ENCODE assay signal across 10 mouse cellular contexts in genomic region chr3:131157471-131157870, GRCm38 (mm10). TPM values are rescaled to one million over a fixed set of nuclear protein-coding genes. Genes with fewer than 3 reads are reported as not detected.
DNase-seq lines count a peak whose midpoint lies in the region; ATAC-seq and TF ChIP-seq lines count a peak whose summit lies in the region.
"Had no signal": no experiment of that assay in that cellular context is flagged by ENCODE, and none has a peak within 500 bp of the region (broad histone marks: within the 10 kb centered on the region; RNA-seq: fewer than 3 reads in every experiment).

No protein-coding gene starts in this region.

- 42% methylated on average over 7 of the region's 7 CpGs for WGBS in lung, adult 2 months

- DNase-seq in lung, postnatal 25 days (ENCODE audit: low spot score): peak; percentile 51
- DNase-seq in lung, adult 2 months: no peak
- peak; percentile 85 for DNase-seq in thymus, postnatal 0 days (ENCODE audit: low spot score)
- DNase-seq in gastrocnemius, postnatal 4 days (ENCODE audit: low spot score in 2 of 2): no peak
- DNase-seq in kidney, adult 18-20 months: no peak
- DNase-seq: kidney, adult 8-10 months had no signal

- peak; percentile 63 for ATAC-seq in activated CD4-positive, CD25-positive, alpha-beta regulatory T cell, adult 4 months
- peak; percentile 94 to 98 for ATAC-seq in hematopoietic stem cell, adult 5-6 weeks (replicated peaks in 1 of 2; ENCODE audit: insufficient read depth in 1 of 2, low FRiP score in 2 of 2, low TSS enrichment in 1 of 2, low read depth in 1 of 2, poor library complexity in 2 of 2, severe bottlenecking in 2 of 2)

- H3K4me1 ChIP-seq in lung, adult 2 months (ENCODE audit: control insufficient read depth, insufficient read depth, low read length): no peaks in the 10 kb centered on the region; the same call in 1 of the 2 replicates

- TF ChIP-seq POLR2A in lung, adult 2 months (IDR thresholded peaks at IDR 0.05; ENCODE audit: borderline replicate concordance, extremely low read depth, low read depth, low read length): no peak

- no peak for TF ChIP-seq CTCF in lung, adult 2 months (IDR thresholded peaks at IDR 0.05; ENCODE audit: insufficient read depth, low read length)

- H3K4me3 ChIP-seq in lung, adult 2 months (replicated peaks; ENCODE audit: extremely low read depth, low read depth, low read length): no peak overlapping the region
- H3K4me3 ChIP-seq: heart, embryonic 15.5 days; neural tube, embryonic 13.5 days had no signal

RNA-seq across cellular contexts. Expression of gene Lef1, which starts 47.2 kb away (rescaled TPM):
- polyA plus RNA-seq in lung, adult 2 months (2012; rRNA removed): 7.2 and 7.6 TPM in 2 replicates
- 100 to 1,000 TPM; 175 to 182 TPM for polyA plus RNA-seq in activated CD4-positive, CD25-positive, alpha-beta regulatory T cell, adult 4 months (2017; shearing (Covaris generic))
- 0.38 and 0.89 TPM in 2 replicates for total RNA-seq in hematopoietic stem cell, adult 5-6 weeks (2017)
- 284 and 306 TPM in 2 replicates for polyA plus RNA-seq in thymus, postnatal 0 days (2015; fragmentation: Nextera tagmentation; extraction: Ambion mirVana)
- total RNA-seq in gastrocnemius, postnatal 4 days (2021): 1 to 10 TPM; 1.1 to 2.0 TPM

Comparison
In these comparisons a context has a peak if more than half of its experiments do, and no peak if none do; other contexts are left out.
1. DNase-seq: peak in lung, postnatal 25 days (single experiment) and thymus, postnatal 0 days (single experiment); none in lung, adult 2 months (single experiment), gastrocnemius, postnatal 4 days (0 of 2) and kidney, adult 18-20 months (single experiment).
2. RNA of gene Lef1, which starts 47.2 kb away (polyA plus RNA-seq): 284 to 306 TPM in thymus, postnatal 0 days and 175 to 182 TPM in activated CD4-positive, CD25-positive, alpha-beta regulatory T cell, adult 4 months; 7.2 to 7.6 TPM in lung, adult 2 months; every median in the first group is over 10 times any median in the second.